In genomic region chr14:56864641-56865040, GRCm38 (mm10) we compare ENCODE assay signal across 10 mouse cellular contexts. TPM values are rescaled to one million over a fixed set of nuclear protein-coding genes. Genes with fewer than 3 reads are reported as not detected.
DNase-seq lines count a peak whose midpoint lies in the region; ATAC-seq lines count a peak whose summit lies in the region.
"Had no signal": no experiment of that assay in that cellular context is flagged by ENCODE, and none has a peak within 500 bp of the region (broad histone marks: within the 10 kb centered on the region; RNA-seq: fewer than 3 reads in every experiment).

No protein-coding gene starts in this region.

- peak overlapping the region; percentile 78 for H3K4me2 ChIP-seq in kidney, embryonic 15.5 days
- peak overlapping the region; percentile 69 for H3K4me2 ChIP-seq in limb, embryonic 11.5 days (ENCODE audit: low read depth, severe bottlenecking)
- H3K4me2 ChIP-seq in neural tube, embryonic 12.5 days (replicated peaks): peak overlapping the region; percentile 70

- H3K27ac ChIP-seq in kidney, embryonic 15.5 days: no peak overlapping the region
- H3K27ac ChIP-seq in forebrain, embryonic 10.5 days: 0 out of 2 replicates have a peak overlapping the region, but pooled peaks have one; percentile 40
- H3K27ac ChIP-seq in limb, embryonic 11.5 days (replicated peaks; ENCODE audit: low read depth, low read length): no peak overlapping the region
- H3K27ac ChIP-seq in neural tube, embryonic 12.5 days: no peak overlapping the region
- H3K27ac ChIP-seq: layer of hippocampus, adult 2 months had no signal

- H3K36me3 ChIP-seq in kidney, embryonic 15.5 days: no peaks in the 10 kb centered on the region
- no peaks in the 10 kb centered on the region for H3K36me3 ChIP-seq in forebrain, embryonic 10.5 days (replicated peaks)
- H3K36me3 ChIP-seq in limb, embryonic 11.5 days (ENCODE audit: control insufficient read depth, insufficient read depth, low read length): no peaks in the 10 kb centered on the region
- no peaks in the 10 kb centered on the region for H3K36me3 ChIP-seq in neural tube, embryonic 12.5 days
- H3K36me3 ChIP-seq: G1E had no signal

- H3K4me3 ChIP-seq in kidney, embryonic 15.5 days (replicated peaks): peak overlapping the region; percentile 47
- H3K4me3 ChIP-seq in forebrain, embryonic 10.5 days: peak overlapping the region; percentile 54
- peak overlapping the region; percentile 37 for H3K4me3 ChIP-seq in limb, embryonic 11.5 days (ENCODE audit: low read depth, low read length)
- peak overlapping the region; percentile 37 for H3K4me3 ChIP-seq in neural tube, embryonic 12.5 days
- H3K4me3 ChIP-seq: layer of hippocampus, adult 2 months had no signal

- peak overlapping the region; percentile 26; the same call in 1 of the 2 replicates for H3K9ac ChIP-seq in kidney, embryonic 15.5 days
- peak overlapping the region; percentile 50 for H3K9ac ChIP-seq in limb, embryonic 11.5 days (ENCODE audit: low read length)
- peak overlapping the region; percentile 35; the same call in 1 of the 2 replicates for H3K9ac ChIP-seq in neural tube, embryonic 12.5 days

- no peak for ATAC-seq in kidney, embryonic 15.5 days (replicated peaks; ENCODE audit: low FRiP score)
- no peak for ATAC-seq in limb, embryonic 11.5 days (ENCODE audit: insufficient number of reproducible peaks, low FRiP score, low TSS enrichment, low read depth)
- no peak for ATAC-seq in neural tube, embryonic 12.5 days (ENCODE audit: low FRiP score, low read depth)
- no peak for ATAC-seq in frontal cortex, adult (ENCODE audit: low TSS enrichment)
- no peak for ATAC-seq in activated CD4-positive, CD25-positive, alpha-beta regulatory T cell, adult 4 months

- no peak for DNase-seq in kidney, postnatal 4 days
- DNase-seq in forebrain, embryonic 10.5 days (ENCODE audit: extremely low spot score, low spot score): no peak
- DNase-seq in limb, embryonic 11.5 days (ENCODE audit: low spot score): peak; percentile 41
- no peak for DNase-seq in right cerebral cortex, postnatal 4 days

- 6% methylated on average over 13 of the region's 13 CpGs for WGBS in kidney, embryonic 15.5 days
- whole genome bisulfite sequencing in forebrain, embryonic 10.5 days: 3% methylated on average over 13 of the region's 13 CpGs
- 6% methylated on average over 13 of the region's 13 CpGs for WGBS in limb, embryonic 11.5 days
- WGBS in neural tube, embryonic 12.5 days: 7% methylated on average over 13 of the region's 13 CpGs

- no peaks in the 10 kb centered on the region for H3K4me1 ChIP-seq in kidney, embryonic 15.5 days
- peaks cover 6% of the 10 kb centered on the region for H3K4me1 ChIP-seq in forebrain, embryonic 10.5 days
- H3K4me1 ChIP-seq in limb, embryonic 11.5 days (ENCODE audit: control insufficient read depth, insufficient read depth, low read length): no peaks in the 10 kb centered on the region
- H3K4me1 ChIP-seq in neural tube, embryonic 12.5 days: no peaks in the 10 kb centered on the region; the same call in 1 of the 2 replicates

- peaks cover 27% of the 10 kb centered on the region for H3K27me3 ChIP-seq in kidney, embryonic 15.5 days
- peaks cover 42% of the 10 kb centered on the region for H3K27me3 ChIP-seq in forebrain, embryonic 10.5 days (ENCODE audit: poor library complexity, severe bottlenecking)
- H3K27me3 ChIP-seq in limb, embryonic 11.5 days (ENCODE audit: control insufficient read depth, insufficient read depth, low read length): peaks cover 4% of the 10 kb centered on the region
- peaks cover 22% of the 10 kb centered on the region for H3K27me3 ChIP-seq in neural tube, embryonic 12.5 days (replicated peaks)

- no peaks in the 10 kb centered on the region for H3K9me3 ChIP-seq in kidney, embryonic 15.5 days (replicated peaks)
- no peaks in the 10 kb centered on the region for H3K9me3 ChIP-seq in forebrain, embryonic 10.5 days
- H3K9me3 ChIP-seq in limb, embryonic 11.5 days (ENCODE audit: control insufficient read depth, low read length): no peaks in the 10 kb centered on the region
- no peaks in the 10 kb centered on the region for H3K9me3 ChIP-seq in neural tube, embryonic 12.5 days
- H3K9me3 ChIP-seq: G1E had no signal

RNA-seq across cellular contexts. Expression of gene Zmym2, which starts 21.8 kb away (rescaled TPM):
- polyA plus RNA-seq in kidney, embryonic 15.5 days (2015; fragmentation: Nextera tagmentation; extraction: Ambion mirVana): 47.3 and 48.3 TPM in 2 replicates
- 64.4 and 70.6 TPM in 2 replicates for polyA plus RNA-seq in forebrain, embryonic 10.5 days (2016; fragmentation: Nextera tagmentation; extraction: Ambion mirVana)
- 60.1 and 67.0 TPM in 2 replicates for polyA plus RNA-seq in limb, embryonic 11.5 days (2014; fragmentation: Nextera tagmentation; extraction: Ambion mirVana)
- polyA plus RNA-seq in neural tube, embryonic 12.5 days (2016; fragmentation: Nextera tagmentation; extraction: Ambion mirVana): 75.4 and 79.8 TPM in 2 replicates
- 10 to 100 TPM; 37.8 to 48.3 TPM for polyA plus RNA-seq in activated CD4-positive, CD25-positive, alpha-beta regulatory T cell, adult 4 months (2017; shearing (Covaris generic))

RNA-seq across cellular contexts. Expression of gene Zmym5, which starts 53.1 kb away (rescaled TPM):
- 32.5 and 33.5 TPM in 2 replicates for polyA plus RNA-seq in kidney, embryonic 15.5 days (2015; fragmentation: Nextera tagmentation; extraction: Ambion mirVana)
- 23.3 and 23.4 TPM in 2 replicates for polyA plus RNA-seq in forebrain, embryonic 10.5 days (2016; fragmentation: Nextera tagmentation; extraction: Ambion mirVana)
- polyA plus RNA-seq in limb, embryonic 11.5 days (2014; fragmentation: Nextera tagmentation; extraction: Ambion mirVana): 23.9 and 26.6 TPM in 2 replicates
- polyA plus RNA-seq in neural tube, embryonic 12.5 days (2016; fragmentation: Nextera tagmentation; extraction: Ambion mirVana): 33.3 and 36.3 TPM in 2 replicates
- polyA plus RNA-seq in activated CD4-positive, CD25-positive, alpha-beta regulatory T cell, adult 4 months (2017; shearing (Covaris generic)): 10 to 100 TPM; 47.0 to 47.8 TPM
